Mouse (Mus musculus): ENCODE results near the gene Igfbp7. TPM values are rescaled to one million over a fixed set of nuclear protein-coding genes. Genes with fewer than 3 reads are reported as not detected.

The Igfbp7 gene
- polyA plus RNA-seq, 1 experiment = 201 TPM

DNA sequence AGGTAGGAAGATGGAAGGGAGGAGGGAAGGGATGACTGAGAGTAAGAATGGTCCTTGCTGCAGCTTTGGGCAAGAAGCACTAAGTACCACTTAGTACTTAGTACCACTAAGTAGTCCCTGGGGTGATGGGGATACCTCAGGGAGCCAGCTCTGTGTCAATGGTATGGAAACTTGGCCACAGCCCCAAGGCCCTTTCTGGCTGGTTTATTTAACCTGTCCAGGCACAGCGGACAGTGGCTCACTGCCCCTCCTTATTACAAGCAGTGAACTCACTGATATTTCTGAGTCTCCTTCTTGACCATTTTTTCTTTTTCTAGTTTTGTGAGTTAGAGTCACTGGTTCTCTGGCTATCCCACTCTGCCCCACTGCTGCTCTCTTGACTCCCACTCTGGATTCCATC is 40.7 kb downstream of the Igfbp7 start:
- Histone ChIP-seq H3K27me3 (ENCODE audit: control insufficient read depth, insufficient read depth, insufficient read length) (no peaks in the 10 kb centered on the region), H3K4me2 (ENCODE audit: low read depth) (peak overlapping the region; percentile 69), H3ac (ENCODE audit: control insufficient read depth, insufficient read length) (no peak overlapping the region), H3K79me2 (ENCODE audit: control insufficient read depth, insufficient read depth) (no peaks in the 10 kb centered on the region), H3K36me3 (ENCODE audit: control insufficient read depth, insufficient read depth) (no peaks in the 10 kb centered on the region), H3K4me3 (no peak overlapping the region)
- TF ChIP-seq MYOD1 (IDR thresholded peaks at IDR 0.05; ENCODE audit: control insufficient read depth in 1 of 3, insufficient read length in 2 of 3, low read depth in 2 of 3) = no peak
- TF ChIP-seq REST (IDR thresholded peaks at IDR 0.05; ENCODE audit: insufficient read depth, insufficient read length) = no peak
- no peak for TF ChIP-seq E2F4 (IDR thresholded peaks at IDR 0.05; ENCODE audit: insufficient read depth)
- no peak for TF ChIP-seq TCF12 (IDR thresholded peaks at IDR 0.05; ENCODE audit: insufficient read depth, poor library complexity, severe bottlenecking)
- no peak for TF ChIP-seq POLR2AphosphoS2 (IDR thresholded peaks at IDR 0.05; ENCODE audit: insufficient read length, low read depth)
- no peak for TF ChIP-seq USF1 (IDR thresholded peaks at IDR 0.05; ENCODE audit: low read depth)
- no peak for TF ChIP-seq SRF (IDR thresholded peaks at IDR 0.05; ENCODE audit: control insufficient read depth, insufficient read length, low read depth)
- no peak for TF ChIP-seq MYOG (IDR thresholded peaks at IDR 0.05; ENCODE audit: control insufficient read depth in 1 of 3, insufficient read depth in 1 of 3, insufficient read length in 2 of 3, low read depth in 2 of 3)
- no peak for TF ChIP-seq MAX (IDR thresholded peaks at IDR 0.05; ENCODE audit: low read depth)
- no peak for TF ChIP-seq CEBPB (IDR thresholded peaks at IDR 0.05; ENCODE audit: insufficient read depth, poor library complexity, severe bottlenecking)
- TF ChIP-seq POLR2A (IDR thresholded peaks at IDR 0.05; ENCODE audit: insufficient read length, low read depth) = no peak
- TF ChIP-seq TCF3 (IDR thresholded peaks at IDR 0.05; ENCODE audit: insufficient read length, low read depth) = no peak

- no peaks in the 10 kb centered on the region for H3K79me2 ChIP-seq (ENCODE audit: control insufficient read depth, insufficient read depth)
- no peaks in the 10 kb centered on the region for H3K36me3 ChIP-seq (ENCODE audit: control insufficient read depth, insufficient read depth)
- no peak overlapping the region for H3K4me3 ChIP-seq
- H3ac ChIP-seq (ENCODE audit: control insufficient read depth, insufficient read length) = no peak overlapping the region
- H3K4me2 ChIP-seq (ENCODE audit: low read depth) = no peak overlapping the region
- TF ChIP-seq MAX (IDR thresholded peaks at IDR 0.05; ENCODE audit: low read depth) (no peak), E2F4 (IDR thresholded peaks at IDR 0.05; ENCODE audit: insufficient read depth) (no peak), USF1 (IDR thresholded peaks at IDR 0.05; ENCODE audit: low read depth) (no peak), SRF (IDR thresholded peaks at IDR 0.05; ENCODE audit: control insufficient read depth, insufficient read length, low read depth) (no peak), TCF12 (IDR thresholded peaks at IDR 0.05; ENCODE audit: insufficient read depth, poor library complexity, severe bottlenecking) (no peak), POLR2A (IDR thresholded peaks at IDR 0.05; ENCODE audit: insufficient read length, low read depth) (no peak), TCF3 (IDR thresholded peaks at IDR 0.05; ENCODE audit: insufficient read length, low read depth) (no peak), REST (IDR thresholded peaks at IDR 0.05; ENCODE audit: insufficient read depth, insufficient read length) (no peak), MYOG (IDR thresholded peaks at IDR 0.05; ENCODE audit: control insufficient read depth in 1 of 3, insufficient read depth in 1 of 3, insufficient read length in 2 of 3, low read depth in 2 of 3) (no peak), MYOD1 (IDR thresholded peaks at IDR 0.05; ENCODE audit: control insufficient read depth in 1 of 3, insufficient read length in 2 of 3, low read depth in 2 of 3) (no peak), POLR2AphosphoS2 (IDR thresholded peaks at IDR 0.05; ENCODE audit: insufficient read length, low read depth) (no peak), CEBPB (IDR thresholded peaks at IDR 0.05; ENCODE audit: insufficient read depth, poor library complexity, severe bottlenecking) (no peak)
- H3K27me3 ChIP-seq (ENCODE audit: control insufficient read depth, insufficient read depth, insufficient read length) = no peaks in the 10 kb centered on the region
Measured at GRCm38 (mm10) chr5:77366313-77366712, 41.5 kb downstream of the Igfbp7 start.

- Histone ChIP-seq H3K79me2 (ENCODE audit: control insufficient read depth, insufficient read depth) (no peaks in the 10 kb centered on the region), H3K4me2 (ENCODE audit: low read depth) (no peak overlapping the region), H3K27me3 (ENCODE audit: control insufficient read depth, insufficient read depth, insufficient read length) (no peaks in the 10 kb centered on the region), H3ac (ENCODE audit: control insufficient read depth, insufficient read length) (no peak overlapping the region), H3K36me3 (ENCODE audit: control insufficient read depth, insufficient read depth) (no peaks in the 10 kb centered on the region), H3K4me3 (no peak overlapping the region)
- TF ChIP-seq POLR2A (IDR thresholded peaks at IDR 0.05; ENCODE audit: insufficient read length, low read depth) = no peak
Measured at GRCm38 (mm10) chr5:77364443-77365038, 43.3 kb downstream of the Igfbp7 start.

DNA sequence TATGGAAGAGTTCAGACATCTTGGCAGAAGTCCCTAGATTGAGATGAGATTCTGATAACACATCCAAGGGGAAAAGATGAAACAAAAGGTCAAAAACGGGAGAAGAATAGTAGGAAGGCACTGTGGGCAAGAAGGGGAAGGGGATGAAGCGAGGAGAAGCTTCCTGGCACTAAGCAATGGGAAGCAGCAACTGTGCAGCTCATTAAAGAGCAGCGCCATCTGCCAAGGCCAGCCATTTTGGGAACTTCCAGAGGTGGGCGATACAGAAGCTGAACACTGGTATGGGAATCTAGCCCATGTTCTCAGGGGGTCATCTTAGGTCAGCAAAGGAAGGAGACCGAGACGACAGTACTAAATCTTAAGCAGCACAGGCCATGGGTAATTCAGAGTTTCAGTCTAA is 44.2 kb downstream of the Igfbp7 start:
- Histone ChIP-seq H3K79me2 (ENCODE audit: control insufficient read depth, insufficient read depth) (no peaks in the 10 kb centered on the region), H3K4me3 (no peak overlapping the region), H3K4me2 (ENCODE audit: low read depth) (no peak overlapping the region), H3K36me3 (ENCODE audit: control insufficient read depth, insufficient read depth) (no peaks in the 10 kb centered on the region), H3ac (ENCODE audit: control insufficient read depth, insufficient read length) (no peak overlapping the region), H3K27me3 (ENCODE audit: control insufficient read depth, insufficient read depth, insufficient read length) (no peaks in the 10 kb centered on the region)
- no peak for TF ChIP-seq USF1 (IDR thresholded peaks at IDR 0.05; ENCODE audit: low read depth)
- no peak for TF ChIP-seq TCF3 (IDR thresholded peaks at IDR 0.05; ENCODE audit: insufficient read length, low read depth)
- TF ChIP-seq TCF12 (IDR thresholded peaks at IDR 0.05; ENCODE audit: insufficient read depth, poor library complexity, severe bottlenecking) = no peak
- no peak for TF ChIP-seq MYOG (IDR thresholded peaks at IDR 0.05; ENCODE audit: control insufficient read depth in 1 of 3, insufficient read depth in 1 of 3, insufficient read length in 2 of 3, low read depth in 2 of 3)
- TF ChIP-seq E2F4 (IDR thresholded peaks at IDR 0.05; ENCODE audit: insufficient read depth) = no peak

DNA sequence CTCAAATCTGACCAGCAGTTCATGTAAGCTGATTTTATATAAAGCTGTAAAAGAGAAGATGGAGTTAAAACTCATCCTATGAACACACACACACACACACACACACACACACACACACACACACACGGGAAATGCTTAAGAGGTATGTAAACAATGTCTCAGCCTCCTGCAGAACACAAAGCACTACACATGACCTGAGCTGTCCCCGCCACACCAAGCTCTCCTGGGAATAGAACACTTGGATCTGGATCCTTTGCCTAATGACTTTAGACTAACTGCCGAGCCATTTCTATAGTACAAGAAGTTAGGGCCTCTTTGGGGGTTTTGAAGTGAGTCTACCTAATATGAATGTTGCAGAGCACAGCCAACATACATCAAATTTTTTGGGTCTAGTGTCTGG is 45.7 kb downstream of the Igfbp7 start:
- no peaks in the 10 kb centered on the region for H3K79me2 ChIP-seq (ENCODE audit: control insufficient read depth, insufficient read depth)
- no peak overlapping the region for H3K4me3 ChIP-seq
- H3ac ChIP-seq (ENCODE audit: control insufficient read depth, insufficient read length) = no peak overlapping the region
- no peaks in the 10 kb centered on the region for H3K27me3 ChIP-seq (ENCODE audit: control insufficient read depth, insufficient read depth, insufficient read length)
- peak overlapping the region; percentile 71 for H3K4me2 ChIP-seq (ENCODE audit: low read depth)
- TF ChIP-seq POLR2AphosphoS2 (IDR thresholded peaks at IDR 0.05; ENCODE audit: insufficient read length, low read depth) (no peak), CEBPB (IDR thresholded peaks at IDR 0.05; ENCODE audit: insufficient read depth, poor library complexity, severe bottlenecking) (no peak), POLR2A (IDR thresholded peaks at IDR 0.05; ENCODE audit: insufficient read length, low read depth) (no peak), MYOD1 (IDR thresholded peaks at IDR 0.05; ENCODE audit: control insufficient read depth in 1 of 3, insufficient read length in 2 of 3, low read depth in 2 of 3) (no peak), SRF (IDR thresholded peaks at IDR 0.05; ENCODE audit: control insufficient read depth, insufficient read length, low read depth) (no peak), MAX (IDR thresholded peaks at IDR 0.05; ENCODE audit: low read depth) (no peak), USF1 (IDR thresholded peaks at IDR 0.05; ENCODE audit: low read depth) (no peak), E2F4 (IDR thresholded peaks at IDR 0.05; ENCODE audit: insufficient read depth) (no peak), MYOG (IDR thresholded peaks at IDR 0.05; ENCODE audit: control insufficient read depth in 1 of 3, insufficient read depth in 1 of 3, insufficient read length in 2 of 3, low read depth in 2 of 3) (no peak), REST (IDR thresholded peaks at IDR 0.05; ENCODE audit: insufficient read depth, insufficient read length) (no peak), TCF12 (IDR thresholded peaks at IDR 0.05; ENCODE audit: insufficient read depth, poor library complexity, severe bottlenecking) (no peak), TCF3 (IDR thresholded peaks at IDR 0.05; ENCODE audit: insufficient read length, low read depth) (no peak)
- no peaks in the 10 kb centered on the region for H3K36me3 ChIP-seq (ENCODE audit: control insufficient read depth, insufficient read depth)
